Mouse (Mus musculus): Measurements from ENCODE around the gene Ifitm3.

DNA sequence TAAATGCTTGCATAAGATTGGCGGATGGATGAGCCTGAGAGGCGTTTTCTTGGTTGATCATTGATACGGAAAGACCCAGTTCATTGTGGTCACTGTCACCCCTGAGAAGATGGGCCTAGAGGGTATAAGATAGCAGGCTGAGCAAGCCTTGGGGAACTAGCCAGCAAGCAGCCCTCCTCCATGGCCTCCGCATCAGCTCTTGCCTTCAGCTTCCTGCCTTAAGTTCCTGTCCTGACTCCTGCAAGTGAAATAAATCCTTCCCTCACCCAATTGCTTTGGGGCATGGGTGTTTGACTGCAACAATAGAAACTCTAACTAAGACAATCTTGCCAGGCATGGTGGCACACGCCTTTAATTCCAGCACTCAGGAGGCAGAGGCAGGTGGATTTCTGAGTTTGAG is 50.5 kb downstream of the Ifitm3 start:
- TF ChIP-seq POLR2A (IDR thresholded peaks at IDR 0.05; ENCODE audit: borderline replicate concordance, low read depth, low read length) (no peak), CTCF (IDR thresholded peaks at IDR 0.05; ENCODE audit: low read depth, low read length) (no peak)
